Mouse (Mus musculus): ENCODE results near the gene Col5a3. TPM values are rescaled to one million over a fixed set of nuclear protein-coding genes. Genes with fewer than 3 reads are reported as not detected.
A peak's percentile ranks its signal among the peaks of the same experiment; 100 is the strongest.
"Not testable (repeated sequence)": the region's sequence is repeated elsewhere in the genome, so short reads cannot be mapped to it uniquely, and the experiment has no call there.

Col5a3 gene
- 1 to 10 TPM; 1.8 to 1.9 TPM for total RNA-seq (2021)
- long read RNA-seq, experiment 1, partial matches to known transcripts = 3 of 3 reads
- long read RNA-seq, experiment 1, other reads (novel, unspliced or antisense) = 0 of 3 reads
- long read RNA-seq, experiment 2, partial matches to known transcripts = 3 of 4 reads
- long read RNA-seq, experiment 2, other reads (novel, unspliced or antisense) = 1 of 4 reads

DNA sequence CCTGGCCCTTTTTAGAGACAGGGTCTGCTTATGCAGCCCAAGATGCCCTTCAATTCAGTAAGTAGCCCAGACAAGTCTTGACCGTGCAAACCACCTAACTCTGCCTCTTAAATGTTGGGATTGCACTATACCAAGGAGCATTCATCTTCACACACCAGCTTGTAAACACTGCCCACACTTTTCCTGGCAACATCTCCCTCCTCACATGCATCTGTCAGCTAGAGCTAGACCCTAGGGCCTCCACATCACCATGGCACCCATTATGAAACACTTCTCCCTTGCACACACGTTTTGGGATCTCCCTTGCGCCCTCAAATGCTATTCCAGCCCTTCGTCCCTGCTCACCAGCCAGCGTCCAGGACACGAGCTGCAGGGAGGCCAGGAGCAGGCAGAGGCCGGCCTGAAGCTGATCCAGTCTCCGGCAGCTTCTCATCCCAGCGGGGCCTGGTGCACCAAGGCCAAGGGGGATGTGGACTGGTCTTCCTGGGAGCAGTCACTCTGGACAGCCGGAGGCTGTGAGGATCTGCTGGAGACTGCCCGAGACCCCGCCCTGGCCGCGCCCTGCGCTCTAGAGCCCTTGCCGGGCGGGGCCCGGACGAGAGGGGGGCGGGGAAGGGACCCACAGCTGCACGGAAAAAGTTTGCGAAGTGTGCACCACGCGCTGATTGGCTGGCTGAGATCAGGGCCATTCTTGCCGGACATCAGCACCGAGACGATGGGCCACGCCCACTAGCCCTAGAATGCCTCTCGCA lies at the start of gene Col5a3:
Gene Col5a3, minus strand, starts transcription at position 547 of the 752 bp plus-strand sequence.
- peak in 1 of 2 experiments; percentile 70 for DNase-seq (ENCODE audit: low spot score in 2 of 2)
- intact Hi-C loops (cut with DNase I) = no loop called here

DNA sequence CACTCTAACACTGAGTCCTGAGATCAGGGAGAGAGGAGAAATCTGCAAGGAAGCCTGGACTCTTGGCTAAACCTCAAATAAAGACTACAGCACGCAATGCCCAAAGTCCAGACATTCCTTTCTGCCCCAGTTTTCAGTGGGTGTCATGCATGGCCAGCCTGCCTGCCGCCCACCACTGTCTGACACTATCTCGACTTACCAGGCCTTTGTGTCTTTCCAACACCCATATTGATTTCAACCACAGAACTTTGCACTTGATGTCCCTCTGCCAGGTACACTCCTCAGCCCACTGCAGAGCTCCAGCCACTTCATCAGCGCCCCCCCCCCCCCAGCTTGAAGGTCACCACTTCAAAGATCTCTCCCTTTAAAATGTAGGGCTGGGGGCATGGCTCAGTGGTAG lies 47.4 kb upstream of the Col5a3 start:
- intact Hi-C loops (cut with DNase I) = no loop called here

DNA sequence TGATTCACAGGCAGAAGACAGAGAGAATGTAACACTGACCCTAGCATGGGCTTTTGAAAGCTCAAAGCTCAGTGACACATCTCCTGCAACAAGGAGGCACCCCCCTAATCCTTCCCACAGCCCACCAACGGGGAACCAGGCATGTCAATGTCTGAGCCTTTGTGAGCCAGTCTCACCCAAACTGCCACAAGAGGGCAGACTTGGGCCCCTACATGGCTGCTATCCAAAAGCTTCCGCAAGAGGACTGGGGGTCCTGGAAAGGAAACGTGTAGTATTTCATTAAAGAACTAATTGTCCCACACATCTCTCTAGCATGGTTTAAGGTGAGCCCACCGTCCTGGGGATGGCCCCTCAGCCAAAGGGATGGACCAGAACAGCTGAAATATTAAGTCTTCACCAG lies 47.0 kb upstream of the Col5a3 start:
- intact Hi-C loops (cut with DNase I) = no loop called here
- no peak for DNase-seq (ENCODE audit: low spot score in 2 of 2)

More for the DNA sequence above, 47.4 kb upstream of the Col5a3 start:
- DNase-seq (ENCODE audit: low spot score in 2 of 2) = no peak

DNA sequence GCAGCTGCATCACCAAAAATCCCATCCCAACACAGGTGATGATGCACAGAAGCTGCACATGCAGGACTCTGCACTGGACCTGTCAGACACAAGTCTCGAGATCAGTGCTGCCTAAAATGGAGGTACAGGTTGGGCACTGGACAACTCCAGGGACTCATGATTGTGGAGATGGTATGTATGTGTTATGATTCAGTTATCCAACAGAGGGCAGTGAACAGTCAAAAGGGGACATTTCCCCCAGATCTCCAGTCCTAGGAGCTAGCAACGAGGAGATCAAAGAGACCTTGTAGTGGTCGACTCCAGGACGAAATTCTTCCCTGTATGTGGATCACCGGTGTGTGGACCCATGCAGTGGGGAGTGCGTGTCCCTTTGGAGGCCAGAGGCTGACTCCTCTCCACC lies 45.1 kb upstream of the Col5a3 start:
- intact Hi-C loops (cut with DNase I) = no loop called here

DNA sequence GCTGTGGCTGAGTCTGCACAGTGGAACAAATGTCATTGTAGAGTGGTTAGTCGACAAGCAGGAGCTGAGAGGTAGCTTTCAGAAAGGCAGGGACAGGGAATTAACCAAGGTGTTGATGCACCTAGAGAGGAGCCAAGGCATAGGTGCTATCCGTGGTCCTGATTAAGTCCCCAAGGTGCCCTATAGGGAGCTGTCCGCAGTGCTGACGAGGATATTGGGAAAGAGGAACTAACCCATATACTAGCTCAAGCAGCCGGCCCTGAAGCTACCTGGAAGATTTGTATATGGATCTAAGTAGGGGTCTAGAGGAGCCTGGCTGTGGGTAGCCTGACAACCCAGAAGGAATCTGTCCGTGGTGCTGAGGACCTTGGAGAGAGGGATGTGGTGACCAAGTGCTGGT lies 42.3 kb upstream of the Col5a3 start:
- intact Hi-C loops (cut with DNase I) = no loop called here
- DNase-seq (ENCODE audit: low spot score in 2 of 2) = no peak

More for the DNA sequence above, 45.1 kb upstream of the Col5a3 start:
- no peak for DNase-seq (ENCODE audit: low spot score in 2 of 2)

DNA sequence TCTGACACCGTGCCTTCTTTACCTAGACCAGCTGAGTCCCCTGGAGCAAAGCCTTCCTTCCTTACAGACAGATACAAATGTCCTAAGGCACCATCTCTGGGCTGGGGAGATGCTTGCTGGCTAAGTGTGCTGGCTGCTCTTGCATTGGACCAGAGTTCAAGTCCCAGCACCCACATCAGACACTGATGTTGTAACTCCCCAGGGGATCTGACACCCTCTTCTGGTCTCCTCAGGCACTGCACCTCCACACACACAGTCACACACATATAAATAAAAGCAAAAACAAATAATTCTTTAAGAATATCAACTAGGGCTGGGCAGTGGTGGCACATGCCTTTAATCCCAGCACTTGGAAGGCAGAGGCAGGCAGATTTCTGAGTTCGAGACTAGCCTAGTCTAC lies 35.3 kb upstream of the Col5a3 start:
- intact Hi-C loops (cut with DNase I) = no loop called here
- DNase-seq (ENCODE audit: low spot score in 2 of 2) = no peak

DNA sequence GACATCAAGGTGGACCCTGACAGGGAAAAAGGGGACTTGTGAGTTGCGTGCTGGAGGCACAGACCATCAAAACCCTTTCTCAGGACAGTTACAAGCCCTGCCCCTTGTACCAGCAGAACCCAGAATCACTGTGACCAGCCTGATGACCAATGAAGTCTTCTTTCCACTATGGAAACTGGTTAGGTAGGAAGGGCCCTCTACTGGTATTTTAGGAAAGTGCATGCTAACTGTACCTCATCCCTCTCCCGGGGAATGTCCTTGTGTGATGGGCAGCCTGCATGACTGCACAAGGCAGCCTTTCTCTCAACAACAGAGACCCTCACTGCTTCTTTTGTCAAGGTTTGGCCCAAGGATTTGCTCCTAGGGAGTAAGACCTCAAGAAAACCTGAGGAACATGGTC lies 27.8 kb upstream of the Col5a3 start:
- intact Hi-C loops (cut with DNase I) = loop anchor here (10.0 kb wide), 1 partner anchor 368 kb away; no protein-coding TSS in a partner anchor
- DNase-seq (ENCODE audit: low spot score in 2 of 2) = peak; percentile 34

DNA sequence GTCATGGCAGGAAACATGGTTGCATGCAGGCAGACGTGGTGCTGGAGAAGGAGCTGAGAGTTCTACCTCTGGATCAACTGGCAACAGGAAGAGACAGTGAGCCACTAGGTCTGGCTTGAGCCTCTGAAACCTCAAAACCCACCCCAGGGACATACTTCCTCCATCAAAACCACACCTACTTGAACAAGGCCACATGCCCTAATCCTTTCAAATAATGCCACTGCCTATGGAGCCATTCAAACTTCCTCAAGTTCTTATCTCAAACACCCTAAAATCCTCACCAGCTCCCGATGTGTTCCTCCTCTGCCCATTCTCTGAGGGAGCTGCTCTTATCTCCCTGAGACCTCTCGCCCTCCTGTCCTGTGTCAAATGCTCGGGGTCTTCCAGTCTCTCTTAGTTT lies 27.3 kb upstream of the Col5a3 start:
- no peak for DNase-seq (ENCODE audit: low spot score in 2 of 2)
- intact Hi-C loops (cut with DNase I) = loop anchor here (10.0 kb wide), 1 partner anchor 367 kb away; no protein-coding TSS in a partner anchor

DNA sequence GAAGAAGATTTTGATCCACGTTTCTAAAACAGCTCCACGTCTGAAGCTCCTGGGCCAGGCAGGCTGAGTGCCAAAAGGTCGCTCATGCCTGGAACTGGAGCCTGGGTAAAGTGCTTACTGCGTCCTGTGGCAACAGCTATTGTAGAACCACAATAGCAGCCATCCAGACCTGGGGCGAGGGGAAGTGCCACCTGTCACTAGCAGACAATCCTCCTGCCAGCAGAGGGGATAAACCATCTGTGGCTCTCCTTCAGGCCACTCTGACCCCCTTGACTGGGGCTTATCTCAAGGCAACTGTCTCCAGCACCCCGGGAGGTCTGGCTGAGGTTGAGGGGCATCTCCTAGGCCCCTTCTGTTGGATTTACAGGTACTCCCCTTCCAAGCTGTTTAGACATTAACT lies 24.1 kb upstream of the Col5a3 start:
- intact Hi-C loops (cut with DNase I) = no loop called here
- DNase-seq (ENCODE audit: low spot score in 2 of 2) = no peak

DNA sequence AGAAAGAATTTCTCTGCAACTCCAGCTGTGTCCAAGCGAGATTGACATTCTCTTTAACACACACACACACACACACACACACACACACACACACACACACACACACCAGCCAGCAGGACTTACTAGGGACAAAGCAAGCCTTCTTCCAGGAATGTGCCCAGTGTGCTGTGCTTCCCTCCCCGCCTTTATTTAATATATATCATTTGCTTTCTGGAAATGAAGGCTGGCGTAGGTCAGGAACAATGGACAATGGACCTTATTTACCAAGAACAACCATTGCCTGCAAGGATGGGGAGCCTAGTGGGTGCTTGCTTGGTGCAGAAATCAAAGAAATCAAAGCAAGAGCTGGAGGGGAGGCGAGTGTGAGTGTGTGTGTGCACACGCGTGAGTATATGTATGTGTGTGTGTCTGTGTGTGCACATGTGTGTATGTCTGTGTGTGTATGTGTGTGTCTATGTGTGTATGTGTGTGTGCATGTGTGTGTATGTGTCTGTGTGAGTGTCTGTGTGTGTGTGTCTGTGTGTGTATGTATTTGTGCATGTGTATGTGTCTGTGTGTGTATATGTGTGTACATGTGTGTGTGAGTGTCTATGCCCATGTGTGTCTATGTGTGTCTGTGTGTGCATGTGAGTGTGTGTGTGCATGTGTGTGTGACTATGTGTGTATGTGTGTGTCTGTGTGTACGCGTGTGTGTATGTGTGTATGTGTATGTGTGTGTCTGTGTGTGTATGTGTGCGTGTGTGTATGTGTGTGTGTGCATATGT lies 22.5 kb upstream of the Col5a3 start:
- DNase-seq (ENCODE audit: low spot score in 2 of 2) = no peak
- intact Hi-C loops (cut with DNase I) = no loop called here

DNA sequence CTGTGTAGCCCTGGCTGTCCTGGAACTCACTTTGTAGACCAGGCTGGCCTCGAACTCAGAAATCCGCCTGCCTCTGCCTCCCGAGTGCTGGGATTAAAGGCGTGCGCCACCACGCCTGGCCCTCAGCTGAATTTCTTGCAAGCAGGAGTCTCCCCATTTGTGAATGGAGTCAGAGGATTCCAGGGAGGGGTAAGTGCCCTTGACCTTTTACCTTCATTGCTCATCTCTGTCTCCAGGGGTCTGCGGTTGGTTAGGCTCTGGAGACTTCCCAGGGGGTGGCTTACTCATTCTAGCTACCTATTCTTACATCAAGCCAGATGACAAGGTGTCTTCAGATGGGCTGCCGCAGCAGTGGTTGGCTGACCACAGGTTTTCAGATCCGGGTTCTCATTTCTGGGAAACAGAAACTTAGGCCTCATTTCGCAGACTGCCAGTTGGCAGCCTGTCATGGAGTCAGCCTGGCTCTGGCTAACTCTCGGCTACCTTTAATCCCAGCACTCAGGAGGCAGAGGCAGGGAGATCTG lies 20.6 kb upstream of the Col5a3 start:
- intact Hi-C loops (cut with DNase I); DNase-seq (ENCODE audit: low spot score in 2 of 2): not testable (repeated sequence)

DNA sequence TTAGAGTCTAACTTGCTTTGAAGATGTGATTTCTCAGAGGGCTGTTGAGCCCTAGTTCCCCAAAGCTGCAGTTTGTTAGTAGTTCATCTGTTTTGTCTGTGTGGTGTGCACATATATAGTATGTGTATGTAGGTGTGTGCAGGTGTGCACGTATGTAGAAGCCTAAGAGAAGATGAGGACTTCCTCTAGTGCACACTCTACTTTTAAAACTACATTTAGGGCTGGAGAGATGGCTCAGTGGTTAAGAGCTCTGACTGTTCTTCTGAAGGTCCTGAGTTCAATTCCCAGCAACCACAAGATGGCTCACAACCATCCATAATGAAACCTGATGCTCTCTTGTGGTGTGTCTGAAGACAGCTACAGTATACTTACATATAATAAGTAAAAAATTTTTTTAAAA lies 20.0 kb upstream of the Col5a3 start:
- DNase-seq (ENCODE audit: low spot score in 2 of 2) = no peak
- intact Hi-C loops (cut with DNase I) = loop anchor here (5.0 kb wide), 1 partner anchor 173 kb away; no protein-coding TSS in a partner anchor

DNA sequence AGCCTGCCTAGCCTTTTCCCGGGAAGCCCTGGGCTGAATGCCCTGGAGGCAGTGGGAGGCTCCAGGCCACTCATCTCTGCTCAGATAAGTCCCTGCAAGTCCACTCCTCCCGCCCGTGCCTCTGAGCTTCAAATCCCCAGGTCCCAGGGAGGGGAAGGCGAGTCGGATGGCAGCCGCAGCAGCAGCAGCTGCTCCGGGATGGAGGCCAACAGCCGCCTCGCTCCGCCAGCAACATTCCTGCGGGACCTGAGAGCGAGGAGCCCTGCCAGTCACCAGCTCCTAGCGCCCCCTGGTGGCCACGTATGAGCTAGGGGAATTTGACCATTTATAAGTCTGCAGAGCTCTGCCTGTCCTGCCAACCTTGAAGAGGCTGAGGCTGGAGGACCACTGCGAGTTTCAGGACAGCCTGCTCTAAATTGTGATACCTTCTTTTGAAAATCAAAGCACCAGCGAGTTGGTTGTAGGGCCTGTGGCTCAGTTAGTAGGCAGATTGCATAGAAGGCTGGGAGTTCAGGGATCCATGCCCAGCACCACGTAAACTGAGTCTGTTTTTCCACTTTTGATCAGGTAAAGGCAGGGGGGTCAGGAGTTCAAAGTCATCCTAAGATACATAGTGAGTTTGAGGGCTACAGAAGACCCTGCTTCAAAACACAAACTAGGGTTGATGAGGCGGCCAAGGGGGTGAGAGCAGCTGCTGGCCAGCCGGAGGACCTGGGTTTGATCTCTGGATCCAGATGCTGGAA lies 16.2 kb upstream of the Col5a3 start:
- intact Hi-C loops (cut with DNase I) = loop anchor here (5.0 kb wide), 1 partner anchor 169 kb away; no protein-coding TSS in a partner anchor
- DNase-seq (ENCODE audit: low spot score in 2 of 2) = peak; percentile 94 to 97

DNA sequence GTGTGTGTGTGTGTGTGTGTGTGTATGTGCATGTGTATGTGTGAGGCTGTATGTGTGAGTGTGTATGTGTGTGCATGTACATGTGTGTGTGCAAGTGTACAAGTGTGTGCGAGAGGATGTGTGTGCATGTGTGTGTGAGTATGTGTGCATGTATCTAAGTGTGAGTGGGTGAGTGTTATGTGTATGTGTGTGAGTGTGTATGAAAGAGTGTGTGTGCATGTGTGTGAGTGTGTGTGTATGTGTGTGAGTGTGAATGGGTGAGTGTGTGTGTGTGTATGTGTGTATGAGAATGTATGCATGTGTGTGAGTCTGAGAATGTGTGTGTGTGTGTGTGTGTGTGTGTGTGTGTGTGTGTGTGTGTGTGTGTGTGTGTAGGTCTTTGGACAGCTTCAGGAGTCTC lies 13.3 kb upstream of the Col5a3 start:
- intact Hi-C loops (cut with DNase I) = loop anchor here (1.0 kb wide), 1 partner anchor 88 kb away; no protein-coding TSS in a partner anchor
- no peak for DNase-seq (ENCODE audit: low spot score in 2 of 2)

DNA sequence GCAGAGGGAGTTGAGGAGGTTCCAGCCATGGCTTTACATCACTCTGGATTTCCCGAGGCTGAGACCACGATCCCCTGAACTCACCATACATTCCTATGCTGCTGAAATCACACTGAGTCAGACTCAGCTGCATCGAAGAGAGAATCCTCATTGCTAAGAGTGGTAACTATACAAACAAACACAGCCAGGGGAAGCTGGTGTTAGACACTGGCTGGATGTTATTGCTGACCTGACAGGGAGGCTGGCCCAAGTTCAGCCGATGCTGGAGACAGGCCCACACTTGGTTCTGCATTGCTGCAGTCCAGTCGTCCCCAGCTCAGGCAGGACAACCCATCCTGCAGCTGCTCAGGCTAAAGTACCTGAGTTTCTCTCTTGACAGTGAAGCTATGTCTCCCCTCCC lies 10.9 kb upstream of the Col5a3 start:
- intact Hi-C loops (cut with DNase I) = no loop called here
- DNase-seq (ENCODE audit: low spot score in 2 of 2) = no peak

DNA sequence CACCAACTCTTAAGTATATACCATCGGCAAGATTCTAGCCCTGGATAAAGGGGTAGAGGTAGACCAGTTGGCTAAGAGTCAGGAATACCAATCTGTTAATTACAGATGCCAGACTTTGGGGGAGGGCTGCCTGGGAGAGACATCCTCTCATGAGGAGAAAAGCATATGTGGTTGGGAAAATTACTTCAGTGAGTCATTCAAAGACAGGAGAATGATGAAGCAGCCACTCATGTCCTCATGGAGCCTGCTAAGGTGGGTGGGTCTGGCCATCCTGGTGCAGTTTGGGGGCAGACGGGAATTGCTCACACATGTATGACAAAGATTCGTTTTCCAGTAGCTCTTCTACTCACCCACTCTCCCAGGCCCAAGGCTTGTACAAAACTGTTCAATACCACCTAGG lies 8.0 kb upstream of the Col5a3 start:
- peak; percentile 16 to 35 for DNase-seq (ENCODE audit: low spot score in 2 of 2)
- intact Hi-C loops (cut with DNase I) = no loop called here

DNA sequence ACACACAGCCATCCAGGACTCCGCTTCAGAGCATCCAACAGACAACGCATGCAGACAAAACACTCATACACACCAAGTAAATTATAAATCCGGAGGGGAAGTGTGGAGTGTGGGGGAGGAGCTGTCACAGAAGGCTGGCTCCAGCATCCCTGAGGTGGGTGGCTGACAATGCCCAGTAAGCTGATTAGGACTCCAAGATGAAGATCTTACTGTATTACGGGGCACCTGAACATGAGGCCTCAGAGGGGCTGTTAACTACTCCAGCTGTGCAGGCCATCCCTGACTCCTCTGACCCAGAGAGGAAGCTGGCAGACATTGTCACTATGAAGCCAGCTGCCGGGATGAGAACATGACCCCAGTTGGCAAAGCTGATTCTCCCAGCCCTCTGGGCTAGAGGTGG lies 5.1 kb upstream of the Col5a3 start:
- DNase-seq (ENCODE audit: low spot score in 2 of 2) = no peak
- intact Hi-C loops (cut with DNase I) = no loop called here

DNA sequence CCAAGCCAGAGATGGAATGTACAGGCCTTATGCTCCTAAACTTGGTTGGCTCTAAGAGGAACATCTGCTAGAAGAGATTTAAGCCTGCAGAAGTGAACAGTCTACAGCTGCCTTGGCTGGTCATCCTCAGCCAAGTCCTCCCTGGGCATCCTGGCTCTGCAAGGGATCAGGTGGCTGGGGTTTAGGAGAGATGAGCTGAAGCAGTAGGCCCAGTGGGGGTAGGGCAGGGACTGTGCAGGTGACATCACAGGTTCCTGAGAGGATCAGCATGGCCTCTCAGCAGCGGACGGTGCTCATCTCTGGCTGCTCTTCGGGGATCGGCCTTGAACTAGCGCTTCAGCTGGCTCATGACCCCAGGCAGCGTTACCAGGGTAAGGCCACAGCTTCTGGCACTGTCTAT lies 3.4 kb upstream of the Col5a3 start, which contains the start of gene Rdh8:
Gene Rdh8, plus strand, starts transcription at position 268 of the 400 bp plus-strand sequence.
- intact Hi-C loops (cut with DNase I) = no loop called here
- no peak for DNase-seq (ENCODE audit: low spot score in 2 of 2)

DNA sequence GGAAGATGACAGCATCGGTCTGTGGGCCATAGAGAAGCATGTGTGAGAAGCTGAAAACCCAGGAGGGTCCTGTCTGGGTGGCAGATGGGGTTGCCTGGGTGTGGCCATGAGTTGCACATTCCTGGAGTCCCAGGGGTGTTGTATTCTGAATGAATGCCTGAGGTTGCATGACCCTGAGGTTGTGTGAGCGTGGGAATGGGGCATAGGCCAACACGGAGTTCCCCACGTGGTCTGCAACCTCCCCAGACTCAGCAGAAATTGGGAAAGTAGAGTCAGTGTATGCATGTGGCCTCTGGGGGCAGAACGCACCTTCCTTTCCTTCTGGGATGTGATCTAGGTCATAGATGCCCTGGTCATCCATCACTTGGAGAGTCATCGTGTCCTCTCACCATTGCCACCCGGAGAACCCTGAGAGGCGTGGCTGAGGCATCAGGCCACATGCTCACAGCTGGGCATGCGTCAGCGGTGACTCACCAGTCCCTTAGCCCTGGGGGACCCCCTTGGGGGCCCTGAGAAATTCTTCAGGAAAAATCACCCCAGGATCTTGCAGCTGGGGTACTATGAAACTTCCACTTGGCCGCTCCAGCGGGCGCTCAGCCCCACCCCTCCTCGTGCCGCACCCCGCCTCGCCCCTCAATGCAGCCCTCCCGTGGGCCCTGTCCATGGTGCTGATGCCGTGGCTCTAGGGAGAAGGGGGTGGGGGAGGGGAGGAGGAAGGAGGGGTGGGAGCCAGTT lies 2.2 kb downstream of the Col5a3 start:
- no peak for DNase-seq (ENCODE audit: low spot score in 2 of 2)
- intact Hi-C loops (cut with DNase I) = no loop called here

All from left cerebral cortex, postnatal 14 days (tissue).